Mouse (Mus musculus) c-Kit-positive CD71-positive TER-119-negative erythroid progenitor cells, embryonic 14.5 days (primary cell): ENCODE data around the gene Mrtfa.

Experiments
- DNase-seq: peaks from one replicate; pipeline ENCODE4 v3.0.0-alpha.2; 2013; ENCODE audit warnings: low read depth

The Mrtfa gene

GRCm38 (mm10) chr15:81155845-81156244 lies 34.7 kb downstream of the Mrtfa start:
- DNase-seq, result no peak

GRCm38 (mm10) chr15:81154846-81155624 lies 35.5 kb downstream of the Mrtfa start:
- DNase-seq, result no peak

GRCm38 (mm10) chr15:81141956-81142576 lies 48.5 kb downstream of the Mrtfa start:
- no peak for DNase-seq

GRCm38 (mm10) chr15:81140004-81140403 lies 50.6 kb downstream of the Mrtfa start:
- DNase-seq, result no peak

- no peak for DNase-seq
Measured at GRCm38 (mm10) chr15:81137298-81137697, 53.3 kb downstream of the Mrtfa start.

- DNase-seq, result no peak
Measured at GRCm38 (mm10) chr15:81133781-81134180, 56.8 kb downstream of the Mrtfa start.

- no peak for DNase-seq
Measured at GRCm38 (mm10) chr15:81131152-81131551, 59.4 kb downstream of the Mrtfa start.

- no peak for DNase-seq
Measured at GRCm38 (mm10) chr15:81129970-81130369, 60.6 kb downstream of the Mrtfa start.

GRCm38 (mm10) chr15:81128155-81128838 lies 62.3 kb downstream of the Mrtfa start:
- no peak for DNase-seq

GRCm38 (mm10) chr15:81124282-81124681 lies 66.3 kb downstream of the Mrtfa start:
- no peak for DNase-seq

GRCm38 (mm10) chr15:81123122-81123521 lies 67.4 kb downstream of the Mrtfa start:
- no peak for DNase-seq

GRCm38 (mm10) chr15:81122535-81122934 lies 68.0 kb downstream of the Mrtfa start:
- DNase-seq, result no peak

- no peak for DNase-seq
Measured at GRCm38 (mm10) chr15:81122078-81122477, 68.5 kb downstream of the Mrtfa start.

GRCm38 (mm10) chr15:81120946-81121345 lies 69.6 kb downstream of the Mrtfa start:
- DNase-seq, result no peak

GRCm38 (mm10) chr15:81120140-81120539 lies 70.4 kb downstream of the Mrtfa start:
- DNase-seq, result no peak

- no peak for DNase-seq
Measured at GRCm38 (mm10) chr15:81118226-81118625, 72.3 kb downstream of the Mrtfa start.

- no peak for DNase-seq
Measured at GRCm38 (mm10) chr15:81112589-81112988, 78.0 kb downstream of the Mrtfa start.

GRCm38 (mm10) chr15:81110315-81110714 lies 80.2 kb downstream of the Mrtfa start:
- no peak for DNase-seq

GRCm38 (mm10) chr15:81105962-81106361 lies 84.6 kb downstream of the Mrtfa start:
- no peak for DNase-seq

GRCm38 (mm10) chr15:81104585-81105259 lies 85.8 kb downstream of the Mrtfa start:
- DNase-seq, result peak; percentile 49

GRCm38 (mm10) chr15:81103500-81103899 lies 87.1 kb downstream of the Mrtfa start:
- no peak for DNase-seq

GRCm38 (mm10) chr15:81102274-81102879 lies 88.2 kb downstream of the Mrtfa start:
- no peak for DNase-seq
